Comparison of ENCODE assay signal across 8 mouse cellular contexts in genomic region chr19:5795668-5796572, GRCm38 (mm10). TPM values are rescaled to one million over a fixed set of nuclear protein-coding genes. Genes with fewer than 3 reads are reported as not detected.
DNase-seq lines count a peak whose midpoint lies in the region; ATAC-seq lines count a peak whose summit lies in the region.

No protein-coding gene starts in this region.

- H3K27me3 ChIP-seq in heart, embryonic 12.5 days (replicated peaks): no peaks in the 10 kb centered on the region
- no peaks in the 10 kb centered on the region for H3K27me3 ChIP-seq in forebrain, embryonic 15.5 days
- H3K27me3 ChIP-seq in liver, embryonic 15.5 days: no peaks in the 10 kb centered on the region

- intact Hi-C loops in left cerebral cortex, postnatal 36 days (cut with DNase I): no loop called here

- no peak for ATAC-seq in heart, embryonic 12.5 days (ENCODE audit: insufficient number of reproducible peaks, low FRiP score)
- ATAC-seq in forebrain, embryonic 15.5 days (replicated peaks): no peak
- no peak for ATAC-seq in liver, embryonic 15.5 days (ENCODE audit: insufficient read depth)
- no peak for ATAC-seq in granulocyte monocyte progenitor cell, adult 5-6 weeks (replicated peaks; ENCODE audit: poor library complexity, severe bottlenecking)

- DNase-seq in heart, adult 11 months: no peak
- peak; percentile 43 for DNase-seq in ES-CJ7 (ENCODE audit: low read depth, low spot score)
- no peak for DNase-seq in left cerebral cortex, postnatal 36 days (ENCODE audit: low spot score in 2 of 2)
- no peak for DNase-seq in Muller cell, postnatal 12 days (ENCODE audit: inconsistent ontology term)

- H3K9ac ChIP-seq in heart, embryonic 12.5 days: peak overlapping the region; percentile 91
- H3K9ac ChIP-seq in forebrain, embryonic 15.5 days (replicated peaks): peak overlapping the region; percentile 59
- no peak overlapping the region for H3K9ac ChIP-seq in liver, embryonic 15.5 days

- H3K4me1 ChIP-seq in heart, embryonic 12.5 days (replicated peaks): peaks cover 24% of the 10 kb centered on the region
- peaks cover 39% of the 10 kb centered on the region for H3K4me1 ChIP-seq in forebrain, embryonic 15.5 days
- H3K4me1 ChIP-seq in liver, embryonic 15.5 days (replicated peaks): peaks cover 55% of the 10 kb centered on the region

- peak overlapping the region; percentile 93 for H3K4me3 ChIP-seq in heart, embryonic 12.5 days
- H3K4me3 ChIP-seq in forebrain, embryonic 15.5 days: peak overlapping the region; percentile 84
- peak overlapping the region; percentile 84 for H3K4me3 ChIP-seq in liver, embryonic 15.5 days (replicated peaks)

- H3K4me2 ChIP-seq in heart, embryonic 12.5 days: peak overlapping the region; percentile 90
- peak overlapping the region; percentile 77 for H3K4me2 ChIP-seq in forebrain, embryonic 15.5 days (replicated peaks)
- peak overlapping the region; percentile 77 for H3K4me2 ChIP-seq in liver, embryonic 15.5 days

- no peaks in the 10 kb centered on the region for H3K9me3 ChIP-seq in heart, embryonic 12.5 days (replicated peaks)
- no peaks in the 10 kb centered on the region for H3K9me3 ChIP-seq in forebrain, embryonic 15.5 days
- H3K9me3 ChIP-seq in liver, embryonic 15.5 days (replicated peaks): no peaks in the 10 kb centered on the region

- WGBS in heart, embryonic 12.5 days: 63% methylated on average over 11 of the region's 11 CpGs
- WGBS in forebrain, embryonic 15.5 days: 58% methylated on average over 11 of the region's 11 CpGs
- 68% methylated on average over 11 of the region's 11 CpGs for WGBS in liver, embryonic 15.5 days (ENCODE audit: insufficient replicate concordance)

- peaks cover 49% of the 10 kb centered on the region for H3K36me3 ChIP-seq in heart, embryonic 12.5 days
- peaks cover 38% of the 10 kb centered on the region for H3K36me3 ChIP-seq in forebrain, embryonic 15.5 days
- H3K36me3 ChIP-seq in liver, embryonic 15.5 days (replicated peaks): peaks cover 59% of the 10 kb centered on the region

- peak overlapping the region; percentile 84 for H3K27ac ChIP-seq in heart, embryonic 12.5 days (ENCODE audit: poor library complexity, severe bottlenecking)
- peak overlapping the region; percentile 53 for H3K27ac ChIP-seq in forebrain, embryonic 15.5 days (replicated peaks)
- H3K27ac ChIP-seq in liver, embryonic 15.5 days (replicated peaks): peak overlapping the region; percentile 93

RNA-seq across cellular contexts. Expression of gene Scyl1, which starts 24.7 kb away (rescaled TPM):
- polyA plus RNA-seq in heart, embryonic 12.5 days (2016; fragmentation: Nextera tagmentation; extraction: Ambion mirVana): 68.1 and 68.9 TPM in 2 replicates
- 66.9 and 67.9 TPM in 2 replicates for polyA plus RNA-seq in forebrain, embryonic 15.5 days (2015; fragmentation: Nextera tagmentation; extraction: Ambion mirVana)
- 21.1 and 24.4 TPM in 2 replicates for polyA plus RNA-seq in liver, embryonic 15.5 days (2015; fragmentation: Nextera tagmentation; extraction: Ambion mirVana)
- 40.9 and 47.7 TPM in 2 replicates for total RNA-seq in granulocyte monocyte progenitor cell, adult 5-6 weeks (2014; fragmentation: Nextera tagmentation)
- 22.8 and 23.3 TPM in 2 replicates for total RNA-seq in granulocyte monocyte progenitor cell, adult 5-6 weeks (2017)
- total RNA-seq in left cerebral cortex, postnatal 36 days (2021): 10 to 100 TPM; 90.5 to 98.8 TPM

RNA-seq across cellular contexts. Expression of gene Ltbp3, which starts 55.2 kb away (rescaled TPM):
- 24.3 and 27.7 TPM in 2 replicates for polyA plus RNA-seq in heart, embryonic 12.5 days (2016; fragmentation: Nextera tagmentation; extraction: Ambion mirVana)
- 10.6 and 14.3 TPM in 2 replicates for polyA plus RNA-seq in forebrain, embryonic 15.5 days (2015; fragmentation: Nextera tagmentation; extraction: Ambion mirVana)
- 1.2 and 3.4 TPM in 2 replicates for polyA plus RNA-seq in liver, embryonic 15.5 days (2015; fragmentation: Nextera tagmentation; extraction: Ambion mirVana)
- 1.8 and 16.0 TPM in 2 replicates for total RNA-seq in granulocyte monocyte progenitor cell, adult 5-6 weeks (2014; fragmentation: Nextera tagmentation)
- 3.7 and 3.9 TPM in 2 replicates for total RNA-seq in granulocyte monocyte progenitor cell, adult 5-6 weeks (2017)
- total RNA-seq in left cerebral cortex, postnatal 36 days (2021): 10 to 100 TPM; 25.1 to 40.3 TPM
